Comparison of ENCODE assay signal across 12 mouse cellular contexts in the genomic region with DNA sequence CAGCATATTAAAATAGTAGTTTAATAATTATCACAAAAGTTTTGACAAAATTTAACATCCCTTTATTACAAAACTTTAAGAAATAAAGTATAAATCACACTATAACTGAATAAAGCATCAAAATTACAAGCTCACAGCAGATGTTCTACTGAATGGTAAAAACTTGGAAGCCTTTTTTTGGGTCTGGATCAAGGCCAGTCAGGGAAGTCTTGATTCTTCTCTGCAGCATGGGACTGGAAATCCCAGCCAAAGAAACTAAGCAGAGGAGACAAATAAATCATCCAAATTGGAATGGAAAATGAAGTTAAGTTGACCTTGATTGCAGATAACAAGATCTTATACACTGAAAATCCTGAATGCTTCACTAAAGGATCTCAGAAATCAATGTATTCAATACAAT.
DNase-seq lines count a peak whose midpoint lies in the region; ATAC-seq and TF ChIP-seq lines count a peak whose summit lies in the region.
"Had no signal": no experiment of that assay in that cellular context is flagged by ENCODE, and none has a peak within 500 bp of the region (broad histone marks: within the 10 kb centered on the region; RNA-seq: fewer than 3 reads in every experiment).

No protein-coding gene starts in this region.

- no peaks in the 10 kb centered on the region for H3K27me3 ChIP-seq in kidney, postnatal 0 days (ENCODE audit: insufficient read depth, low read length)
- no peaks in the 10 kb centered on the region for H3K27me3 ChIP-seq in kidney, embryonic 15.5 days

- H3K4me2 ChIP-seq in kidney, postnatal 0 days (ENCODE audit: low read length), result no peak overlapping the region
- no peak overlapping the region for H3K4me2 ChIP-seq in kidney, embryonic 15.5 days

- DNase-seq in cerebellum, adult 8-10 months, result no peak
- peak; percentile 1 for DNase-seq in kidney, postnatal 0 days (ENCODE audit: low spot score)
- DNase-seq in urinary bladder, postnatal 14 days (ENCODE audit: low spot score), result peak; percentile 17
- DNase-seq in urinary bladder, postnatal 4 days (ENCODE audit: low spot score in 2 of 2), result no peak
- no peak for DNase-seq in spleen, adult 18-20 months
- DNase-seq in thymus, adult 18-20 months, result no peak
- DNase-seq: heart, adult 11 months; kidney, adult 11 months; retina, postnatal 1 day had no signal

- H3K9me3 ChIP-seq in kidney, postnatal 0 days (replicated peaks; ENCODE audit: low read length), result no peaks in the 10 kb centered on the region
- H3K9me3 ChIP-seq in kidney, embryonic 15.5 days (replicated peaks), result no peaks in the 10 kb centered on the region

- H3K9ac ChIP-seq in kidney, postnatal 0 days (ENCODE audit: low read depth, low read length), result no peak overlapping the region
- H3K9ac ChIP-seq in kidney, embryonic 15.5 days, result no peak overlapping the region

- H3K4me1 ChIP-seq in kidney, postnatal 0 days (replicated peaks; ENCODE audit: insufficient read depth, low read length), result no peaks in the 10 kb centered on the region
- H3K4me1 ChIP-seq in kidney, embryonic 15.5 days, result no peaks in the 10 kb centered on the region

- no peak overlapping the region for H3K4me3 ChIP-seq in kidney, postnatal 0 days (replicated peaks; ENCODE audit: low read depth, low read length)
- no peak overlapping the region for H3K4me3 ChIP-seq in kidney, embryonic 15.5 days (replicated peaks)

- TF ChIP-seq CTCF in kidney, postnatal 0 days (IDR thresholded peaks at IDR 0.05; ENCODE audit: low read depth), result no peak

- no peaks in the 10 kb centered on the region for H3K36me3 ChIP-seq in kidney, postnatal 0 days (ENCODE audit: insufficient read depth, low read length)
- no peaks in the 10 kb centered on the region for H3K36me3 ChIP-seq in kidney, embryonic 15.5 days

- H3K27ac ChIP-seq in kidney, postnatal 0 days, result no peak overlapping the region
- no peak overlapping the region for H3K27ac ChIP-seq in kidney, embryonic 15.5 days
- H3K27ac ChIP-seq: stomach, postnatal 0 days had no signal

- 0 out of 2 replicates have a peak, but pooled peaks have one; percentile 6 for ATAC-seq in cerebellum, adult (ENCODE audit: insufficient number of reproducible peaks, low FRiP score, low TSS enrichment)
- no peak for ATAC-seq in kidney, postnatal 0 days (replicated peaks; ENCODE audit: low FRiP score, low read depth)
- ATAC-seq in kidney, embryonic 15.5 days (replicated peaks; ENCODE audit: low FRiP score), result no peak

Comparison
In these comparisons a context has a peak if more than half of its experiments do, and no peak if none do; other contexts are left out.
1. DNase-seq: peak in kidney, postnatal 0 days (single experiment) and urinary bladder, postnatal 14 days (single experiment); none in cerebellum, adult 8-10 months (single experiment), urinary bladder, postnatal 4 days (0 of 2), spleen, adult 18-20 months (0 of 2) and thymus, adult 18-20 months (0 of 2).